Mouse (Mus musculus): ENCODE data around the gene Epb41l4b.

Epb41l4b gene

GRCm38 (mm10) chr4:56944286-56944685 lies 199.0 kb downstream of the Epb41l4b start:
- no peak for DNase-seq (ENCODE audit: low read depth, low spot score)

DNA sequence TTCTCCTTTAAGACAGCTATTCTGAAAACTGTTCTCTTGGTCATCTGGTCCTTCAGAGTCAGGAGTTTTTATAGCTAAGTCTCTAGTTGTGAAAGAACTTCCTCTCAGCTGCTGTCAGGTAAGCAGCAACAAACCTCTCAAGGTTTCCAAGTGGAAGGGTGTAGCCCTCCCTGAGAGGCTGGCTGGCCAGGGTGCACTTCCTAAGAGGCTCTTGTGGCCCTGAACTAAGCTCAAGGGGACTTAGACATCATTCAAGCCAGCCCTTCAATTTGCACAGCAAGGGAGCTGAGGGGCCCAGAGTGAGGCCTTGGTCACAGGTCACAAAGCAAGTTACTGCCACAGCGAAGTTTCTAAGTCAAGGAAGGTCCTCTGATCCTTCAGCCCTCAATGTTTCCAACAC lies 200.0 kb downstream of the Epb41l4b start:
- no peak for DNase-seq (ENCODE audit: low read depth, low spot score)

DNA sequence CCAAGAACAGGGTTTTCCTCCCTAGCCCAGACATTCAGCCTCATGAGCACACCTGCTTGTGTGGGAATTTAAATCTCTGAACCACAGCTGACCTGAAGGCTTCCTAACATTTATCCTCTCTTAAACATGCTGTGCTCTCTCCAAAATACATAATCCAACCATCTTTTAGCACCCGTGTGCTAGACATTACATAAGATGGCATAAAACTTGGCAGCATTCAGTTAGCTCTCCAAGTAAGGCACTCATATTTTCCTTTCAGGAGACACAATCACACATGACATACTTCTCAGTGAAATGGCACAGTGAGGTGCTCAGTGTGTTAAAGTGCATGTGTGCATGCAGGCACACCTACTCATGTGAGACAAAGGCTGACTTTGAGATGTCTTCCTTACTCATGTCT lies 200.7 kb downstream of the Epb41l4b start:
- no peak for DNase-seq (ENCODE audit: low read depth, low spot score)

All from ES-CJ7 (cell line).